Mouse (Mus musculus): ENCODE measurements around the gene Ubxn2a. TPM values are rescaled to one million over a fixed set of nuclear protein-coding genes. Genes with fewer than 3 reads are reported as not detected.

Ubxn2a gene
- polyA plus RNA-seq, 1 experiment from 2014 or later, result 32.1 TPM

GRCm38 (mm10) chr12:4878296-4878783, 29.2 kb downstream of the Ubxn2a start:
- Histone ChIP-seq H3K27me3 (no peaks in the 10 kb centered on the region), H3K4me3 (no peak overlapping the region), H3K4me1 (replicated peaks) (peaks cover 17% of the 10 kb centered on the region), H3K4me2 (no peak overlapping the region), H3K36me3 (peaks cover 24% of the 10 kb centered on the region), H3K27ac (no peak overlapping the region), H3K9ac (no peak overlapping the region), H3K9me3 (replicated peaks) (no peaks in the 10 kb centered on the region)
- no peak for ATAC-seq (replicated peaks; ENCODE audit: insufficient number of reproducible peaks, insufficient read depth, low FRiP score, low read depth)
- 71% methylated on average over 9 of the region's 9 CpGs for WGBS

- no peak overlapping the region for H3K9ac ChIP-seq
- H3K36me3 ChIP-seq, result peaks cover 13% of the 10 kb centered on the region
- no peak overlapping the region for H3K4me3 ChIP-seq
- no peak overlapping the region for H3K27ac ChIP-seq
- H3K4me2 ChIP-seq, result no peak overlapping the region
- no peaks in the 10 kb centered on the region for H3K9me3 ChIP-seq (replicated peaks)
- 85% methylated on average over 8 of the region's 8 CpGs for WGBS
- peaks cover 24% of the 10 kb centered on the region for H3K4me1 ChIP-seq (replicated peaks)
- H3K27me3 ChIP-seq, result no peaks in the 10 kb centered on the region
- ATAC-seq (replicated peaks; ENCODE audit: insufficient number of reproducible peaks, insufficient read depth, low FRiP score, low read depth), result no peak
These were observed 31.9 kb downstream of the Ubxn2a start for GRCm38 (mm10) chr12:4875623-4876022.

- Histone ChIP-seq H3K27ac (no peak within 1 kb of the TSS), H3K4me1 (replicated peaks) (peaks cover 25% of the 10 kb centered on the region), H3K4me2 (peak within 1 kb of the TSS; percentile 89), H3K4me3 (peak within 1 kb of the TSS; percentile 46), H3K9ac (peak within 1 kb of the TSS; percentile 49), H3K9me3 (replicated peaks) (no peaks in the 10 kb centered on the region), H3K36me3 (peaks cover 7% of the 10 kb centered on the region), H3K27me3 (no peaks in the 10 kb centered on the region)
- ATAC-seq (replicated peaks; ENCODE audit: insufficient number of reproducible peaks, insufficient read depth, low FRiP score, low read depth), result peak; percentile 88
- WGBS, result 5% methylated on average over 24 of the region's 24 CpGs
These were observed 33.2 kb downstream of the Ubxn2a start, which contains the start of gene Mfsd2b for GRCm38 (mm10) chr12:4874161-4874927. Mfsd2b (minus strand) TSS chr12:4874359.

GRCm38 (mm10) chr12:4873531-4873930, 34.0 kb downstream of the Ubxn2a start:
- WGBS, result 70% methylated on average over 6 of the region's 6 CpGs
- H3K9ac ChIP-seq, result no peak overlapping the region; the same call in 1 of the 2 replicates
- H3K4me1 ChIP-seq (replicated peaks), result peaks cover 28% of the 10 kb centered on the region
- H3K27me3 ChIP-seq, result no peaks in the 10 kb centered on the region
- no peak overlapping the region for H3K27ac ChIP-seq
- no peaks in the 10 kb centered on the region for H3K36me3 ChIP-seq
- H3K9me3 ChIP-seq (replicated peaks), result no peaks in the 10 kb centered on the region
- ATAC-seq (replicated peaks; ENCODE audit: insufficient number of reproducible peaks, insufficient read depth, low FRiP score, low read depth), result no peak
- H3K4me2 ChIP-seq, result peak overlapping the region; percentile 89
- peak overlapping the region; percentile 46 for H3K4me3 ChIP-seq

DNA sequence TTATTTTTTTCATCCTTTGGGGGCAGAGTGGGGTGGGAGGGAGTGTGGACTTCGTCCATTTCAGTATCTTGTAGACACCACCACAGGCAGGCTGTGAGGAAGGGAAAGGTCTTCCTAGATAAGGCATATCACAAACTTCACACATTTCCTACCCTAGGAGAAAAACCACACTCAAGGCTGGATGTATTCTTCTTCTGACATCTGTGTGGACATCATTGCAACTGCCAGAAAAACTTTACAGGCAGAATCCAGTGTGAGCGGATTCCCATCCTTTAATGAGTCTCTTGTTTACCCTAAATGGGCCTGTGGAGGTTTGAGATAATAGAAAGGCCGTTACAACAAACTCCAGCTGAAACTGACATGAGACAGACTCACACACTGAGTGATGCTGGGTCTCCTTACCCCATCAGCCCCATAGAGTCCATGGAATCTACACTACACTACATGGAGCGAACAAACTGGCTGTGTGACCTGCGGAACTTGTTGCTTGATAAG, 34.5 kb downstream of the Ubxn2a start:
- Histone ChIP-seq H3K4me1 (replicated peaks) (peaks cover 28% of the 10 kb centered on the region), H3K9me3 (replicated peaks) (no peaks in the 10 kb centered on the region), H3K4me2 (no peak overlapping the region; the same call in 1 of the 2 replicates), H3K27ac (no peak overlapping the region), H3K9ac (no peak overlapping the region), H3K4me3 (no peak overlapping the region), H3K27me3 (no peaks in the 10 kb centered on the region), H3K36me3 (no peaks in the 10 kb centered on the region)
- WGBS, result 58% methylated on average over 5 of the region's 5 CpGs
- ATAC-seq (replicated peaks; ENCODE audit: insufficient number of reproducible peaks, insufficient read depth, low FRiP score, low read depth), result no peak

DNA sequence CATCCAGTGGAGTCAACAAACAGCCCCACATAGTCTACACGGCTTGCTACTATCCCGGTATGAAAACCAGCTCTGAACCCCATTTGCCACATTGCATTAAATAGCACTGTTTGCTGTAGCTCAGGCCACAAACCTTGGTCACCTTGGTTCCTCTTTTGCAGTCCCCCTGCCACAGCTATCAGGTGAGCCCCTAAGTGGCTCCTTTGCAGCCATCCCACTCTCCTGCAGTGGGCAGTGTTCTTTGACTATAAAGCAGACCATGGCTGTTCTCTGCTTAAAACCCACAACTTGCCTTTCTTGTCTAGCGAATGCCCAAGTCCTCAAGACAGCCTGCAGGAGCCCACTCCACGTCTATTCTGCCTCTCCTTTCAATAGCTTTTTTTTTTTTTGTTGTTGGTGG, 35.2 kb downstream of the Ubxn2a start:
- Histone ChIP-seq H3K9ac (no peak overlapping the region), H3K4me2 (no peak overlapping the region), H3K27ac (no peak overlapping the region), H3K9me3 (replicated peaks) (no peaks in the 10 kb centered on the region), H3K36me3 (no peaks in the 10 kb centered on the region), H3K4me3 (no peak overlapping the region), H3K27me3 (no peaks in the 10 kb centered on the region), H3K4me1 (replicated peaks) (peaks cover 28% of the 10 kb centered on the region)
- ATAC-seq (replicated peaks; ENCODE audit: insufficient number of reproducible peaks, insufficient read depth, low FRiP score, low read depth), result no peak
- WGBS, result 43% methylated on average over 4 of the region's 4 CpGs

- Histone ChIP-seq H3K36me3 (no peaks in the 10 kb centered on the region), H3K27ac (no peak overlapping the region), H3K9me3 (replicated peaks) (no peaks in the 10 kb centered on the region), H3K4me2 (no peak overlapping the region), H3K27me3 (no peaks in the 10 kb centered on the region), H3K4me3 (no peak overlapping the region), H3K9ac (no peak overlapping the region), H3K4me1 (replicated peaks) (peaks cover 28% of the 10 kb centered on the region)
- WGBS, result 94% methylated on average over 5 of the region's 5 CpGs
- no peak for ATAC-seq (replicated peaks; ENCODE audit: insufficient number of reproducible peaks, insufficient read depth, low FRiP score, low read depth)
These were observed 36.2 kb downstream of the Ubxn2a start for GRCm38 (mm10) chr12:4871260-4871659.

DNA sequence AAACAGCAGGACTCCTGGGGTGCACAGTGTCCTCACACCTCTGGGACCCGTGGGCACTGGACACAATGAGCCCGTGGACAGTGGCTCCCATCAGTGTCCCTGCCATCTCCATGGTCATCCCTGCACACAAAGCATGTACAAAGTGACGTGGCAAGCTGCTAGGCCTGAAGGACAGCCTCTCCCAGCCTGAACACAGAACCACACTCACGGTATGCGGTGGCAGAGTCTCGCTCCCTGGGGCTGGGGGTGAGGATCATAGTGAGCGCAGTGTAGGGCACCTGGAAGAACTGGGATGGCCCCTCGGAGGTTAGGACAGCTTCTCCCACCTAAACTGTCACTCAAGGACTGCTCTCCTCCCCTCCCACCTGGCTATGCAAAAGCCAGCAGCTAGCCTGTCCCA, 38.6 kb downstream of the Ubxn2a start:
- ATAC-seq (replicated peaks; ENCODE audit: insufficient number of reproducible peaks, insufficient read depth, low FRiP score, low read depth), result no peak
- Histone ChIP-seq H3K4me1 (replicated peaks) (peaks cover 24% of the 10 kb centered on the region), H3K9ac (no peak overlapping the region), H3K36me3 (no peaks in the 10 kb centered on the region), H3K9me3 (replicated peaks) (no peaks in the 10 kb centered on the region), H3K27ac (no peak overlapping the region), H3K4me2 (no peak overlapping the region), H3K27me3 (no peaks in the 10 kb centered on the region), H3K4me3 (no peak overlapping the region)
- 76% methylated on average over 8 of the region's 8 CpGs for WGBS

- Histone ChIP-seq H3K9me3 (replicated peaks) (no peaks in the 10 kb centered on the region), H3K36me3 (no peaks in the 10 kb centered on the region), H3K27ac (peak overlapping the region; percentile 80), H3K4me3 (peak overlapping the region; percentile 1; the same call in 1 of the 2 replicates), H3K4me2 (peak overlapping the region; percentile 43; the same call in 1 of the 2 replicates), H3K9ac (no peak overlapping the region), H3K4me1 (replicated peaks) (peaks cover 28% of the 10 kb centered on the region), H3K27me3 (no peaks in the 10 kb centered on the region)
- WGBS, result 37% methylated on average over 4 of the region's 4 CpGs
- peak; percentile 14; the same call in 1 of the 2 replicates for ATAC-seq (replicated peaks; ENCODE audit: insufficient number of reproducible peaks, insufficient read depth, low FRiP score, low read depth)
These were observed 43.2 kb downstream of the Ubxn2a start for GRCm38 (mm10) chr12:4864338-4864690.

DNA sequence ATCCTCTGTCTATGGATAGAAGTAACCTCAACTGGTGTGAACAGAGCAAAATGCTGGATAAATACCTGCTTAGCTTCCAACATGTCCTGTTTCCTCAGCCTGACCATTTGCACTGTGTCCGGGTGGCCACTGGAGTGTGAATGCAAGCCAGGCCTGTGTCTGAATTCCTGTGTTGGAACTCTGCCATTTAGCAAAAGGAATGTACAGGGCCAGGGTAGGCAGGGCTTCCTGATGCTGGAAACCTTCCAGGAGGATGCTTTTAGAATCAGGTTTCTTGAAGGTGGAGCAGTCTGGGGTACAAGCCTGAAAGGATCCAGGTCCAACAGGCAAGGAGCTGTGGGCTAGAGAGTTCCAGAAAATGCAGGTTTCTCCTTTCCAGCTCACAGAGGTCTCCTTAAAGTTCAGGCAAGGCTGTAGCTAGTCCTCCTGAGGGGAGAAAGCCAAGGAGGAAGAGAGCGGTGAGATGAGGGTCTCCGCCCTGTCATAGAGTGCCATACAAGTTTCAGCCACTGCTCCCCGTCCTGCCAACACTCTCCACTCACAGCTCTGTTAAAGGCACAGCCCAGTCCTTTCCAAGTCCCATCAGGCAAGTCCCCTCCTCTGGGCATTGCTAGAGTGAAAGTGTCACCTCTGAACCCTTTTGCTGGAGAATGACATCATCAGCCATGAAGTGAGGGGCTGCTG, 43.7 kb downstream of the Ubxn2a start:
- peak overlapping the region; percentile 1; the same call in 1 of the 2 replicates for H3K4me3 ChIP-seq
- WGBS, result 22% methylated on average over 4 of the region's 4 CpGs
- ATAC-seq (replicated peaks; ENCODE audit: insufficient number of reproducible peaks, insufficient read depth, low FRiP score, low read depth), result peak; percentile 74
- no peaks in the 10 kb centered on the region for H3K9me3 ChIP-seq (replicated peaks)
- no peak overlapping the region for H3K9ac ChIP-seq
- H3K36me3 ChIP-seq, result no peaks in the 10 kb centered on the region
- H3K27me3 ChIP-seq, result no peaks in the 10 kb centered on the region
- peak overlapping the region; percentile 43 for H3K4me2 ChIP-seq
- peak overlapping the region; percentile 80 for H3K27ac ChIP-seq
- H3K4me1 ChIP-seq (replicated peaks), result peaks cover 27% of the 10 kb centered on the region

DNA sequence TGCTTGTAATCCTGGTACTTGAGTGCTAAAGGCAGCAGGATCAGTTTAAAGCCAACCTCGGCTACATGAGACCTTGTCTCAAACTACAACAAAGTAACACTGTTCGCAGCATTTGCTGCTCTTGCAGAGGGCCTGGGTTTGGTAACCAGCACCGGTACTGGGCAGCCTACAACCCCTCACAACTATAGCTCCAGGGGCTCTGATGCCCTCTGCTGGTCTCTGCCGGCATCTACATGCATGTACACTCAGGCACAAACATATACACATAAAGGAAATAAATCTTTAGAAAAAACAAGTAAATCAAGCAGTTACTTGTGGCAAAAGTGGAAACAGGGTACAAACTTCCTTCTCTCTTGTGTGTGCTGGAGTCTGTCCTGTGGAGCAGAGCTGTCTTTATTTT, 44.8 kb downstream of the Ubxn2a start:
- no peak for ATAC-seq (replicated peaks; ENCODE audit: insufficient number of reproducible peaks, insufficient read depth, low FRiP score, low read depth)
- no peaks in the 10 kb centered on the region for H3K36me3 ChIP-seq
- 92% methylated on average over 4 of the region's 4 CpGs for WGBS
- no peaks in the 10 kb centered on the region for H3K27me3 ChIP-seq
- H3K27ac ChIP-seq, result no peak overlapping the region
- peaks cover 27% of the 10 kb centered on the region for H3K4me1 ChIP-seq (replicated peaks)
- H3K9me3 ChIP-seq (replicated peaks), result no peaks in the 10 kb centered on the region
- H3K4me3 ChIP-seq, result no peak overlapping the region
- no peak overlapping the region for H3K4me2 ChIP-seq
- no peak overlapping the region for H3K9ac ChIP-seq

Measured in heart, embryonic 15.5 days (tissue).